Mouse (Mus musculus): ENCODE measurements around the gene Exoc7. TPM values are rescaled to one million over a fixed set of nuclear protein-coding genes. Genes with fewer than 3 reads are reported as not detected.

The Exoc7 gene
- total and polyA plus RNA-seq, 3 experiments = 45.4 to 526 (median 49.0) TPM

GRCm38 (mm10) chr11:116309601-116310000, 2.6 kb upstream of the Exoc7 start:
- peak overlapping the region in 1 of 2 experiments; percentile 33; a peak in 2 of 4 replicates for H3K4me3 ChIP-seq (ENCODE audit: control insufficient read depth in 1 of 2, insufficient read depth in 1 of 2, low read depth in 2 of 2, low read length in 2 of 2)
- H3K9me3 ChIP-seq (replicated peaks; ENCODE audit: insufficient read depth, low read length) = no peaks in the 10 kb centered on the region
- peaks cover 3% of the 10 kb centered on the region; the same call in 1 of the 2 replicates for H3K79me2 ChIP-seq (ENCODE audit: control insufficient read depth, insufficient read depth, low read length, poor library complexity)
- H3K36me3 ChIP-seq (ENCODE audit: control insufficient read depth in 1 of 2, insufficient read depth in 2 of 2, low read length in 2 of 2) = peaks cover 0 to 11% of the 10 kb centered on the region in 2 experiments; a peak in 2 of 4 replicates
- H3K9ac ChIP-seq (ENCODE audit: control insufficient read depth, low read depth, low read length, poor library complexity, severe bottlenecking) = peak overlapping the region; percentile 32
- peak overlapping the region; percentile 55 for H3K27ac ChIP-seq (ENCODE audit: control insufficient read depth, low read depth, low read length)
- peaks cover 9 to 16% of the 10 kb centered on the region in 2 experiments for H3K4me1 ChIP-seq (ENCODE audit: control insufficient read depth in 1 of 2, insufficient read depth in 2 of 2, low read length in 2 of 2)
- peak; percentile 79 for DNase-seq (ENCODE audit: low read depth, low spot score)
- no peaks in the 10 kb centered on the region for H3K27me3 ChIP-seq (ENCODE audit: control insufficient read depth in 1 of 2, insufficient read depth in 2 of 2, low read length in 2 of 2)
- TF ChIP-seq TBP (IDR thresholded peaks at IDR 0.05; ENCODE audit: low read depth, low read length) (no peak), MYC (IDR thresholded peaks at IDR 0.05; ENCODE audit: low read depth, low read length) (0 out of 2 replicates have a peak, but pooled peaks have one; percentile 21), CHD1 (IDR thresholded peaks at IDR 0.05; ENCODE audit: low read depth, low read length) (no peak), MAFK (IDR thresholded peaks at IDR 0.05; ENCODE audit: borderline replicate concordance, low read depth, low read length) (no peak), NRF1 (IDR thresholded peaks at IDR 0.05; ENCODE audit: insufficient read depth, low read depth, low read length, poor library complexity, severe bottlenecking) (no peak), POLR2A (IDR thresholded peaks at IDR 0.05; ENCODE audit: control insufficient read depth in 1 of 2, insufficient read depth in 1 of 2, low read depth in 1 of 2, low read length in 2 of 2, poor library complexity in 1 of 2) (no peak), RCOR1 (IDR thresholded peaks at IDR 0.05; ENCODE audit: low read depth, low read length) (no peak), SMC3 (IDR thresholded peaks at IDR 0.05; ENCODE audit: low read depth, low read length) (peak; percentile 3; the same call in 1 of the 2 replicates), TCF12 (IDR thresholded peaks at IDR 0.05; ENCODE audit: low read depth, low read length) (peak; percentile 30; the same call in 1 of the 2 replicates), MEF2A (IDR thresholded peaks at IDR 0.05; ENCODE audit: extremely low read depth, insufficient replicate concordance, low read depth, low read length, poor library complexity, severe bottlenecking) (no peak), CTCF (IDR thresholded peaks at IDR 0.05 in 2 of 3, conservative IDR thresholded peaks at IDR 0.05 in 1 of 3; ENCODE audit: control insufficient read depth in 1 of 3, insufficient read depth in 1 of 3, low read depth in 2 of 3, low read length in 3 of 3, poor library complexity in 1 of 3, severe bottlenecking in 1 of 3) (no peak), USF1 (IDR thresholded peaks at IDR 0.05; ENCODE audit: low read depth, low read length) (no peak), ZNF384 (IDR thresholded peaks at IDR 0.05; ENCODE audit: low read depth, low read length) (no peak), HCFC1 (IDR thresholded peaks at IDR 0.05; ENCODE audit: low read depth, low read length) (0 out of 2 replicates have a peak, but pooled peaks have one; percentile 14), ZMIZ1 (IDR thresholded peaks at IDR 0.05; ENCODE audit: low read depth, low read length) (no peak), CHD2 (IDR thresholded peaks at IDR 0.05; ENCODE audit: low read length) (no peak), MYB (IDR thresholded peaks at IDR 0.05; ENCODE audit: low read depth, low read length) (peak; percentile 59; the same call in 1 of the 2 replicates), TAL1 (IDR thresholded peaks at IDR 0.05; ENCODE audit: low read length) (peak; percentile 23; the same call in 1 of the 2 replicates), ZKSCAN1 (IDR thresholded peaks at IDR 0.05; ENCODE audit: low read depth, low read length) (no peak), POLR2AphosphoS2 (IDR thresholded peaks at IDR 0.05; ENCODE audit: low read length) (no peak), UBTF (IDR thresholded peaks at IDR 0.05; ENCODE audit: borderline replicate concordance, insufficient read depth, low read depth, low read length) (no peak), E2F4 (IDR thresholded peaks at IDR 0.05; ENCODE audit: borderline replicate concordance, low read depth, low read length) (no peak), USF2 (IDR thresholded peaks at IDR 0.05; ENCODE audit: borderline replicate concordance in 1 of 2, insufficient read depth in 1 of 2, low read depth in 1 of 2, low read length in 2 of 2) (no peak), BHLHE40 (IDR thresholded peaks at IDR 0.05; ENCODE audit: borderline replicate concordance, low read depth, low read length) (no peak), RAD21 (IDR thresholded peaks at IDR 0.05; ENCODE audit: low read depth, low read length) (no peak), GABPA (IDR thresholded peaks at IDR 0.05; ENCODE audit: low read depth, low read length) (no peak), NELFE (IDR thresholded peaks at IDR 0.05; ENCODE audit: low read depth, low read length) (no peak), JUND (IDR thresholded peaks at IDR 0.05; ENCODE audit: low read depth, low read length) (no peak), EP300 (IDR thresholded peaks at IDR 0.05; ENCODE audit: low read depth in 1 of 2, low read length in 2 of 2) (peak; percentile 47 to 59; a peak in 3 of 4 replicates), SIN3A (IDR thresholded peaks at IDR 0.05; ENCODE audit: low read length) (peak; percentile 70; the same call in 1 of the 2 replicates), ZC3H11A (IDR thresholded peaks at IDR 0.05; ENCODE audit: low read depth, low read length) (no peak), GATA1 (IDR thresholded peaks at IDR 0.05; ENCODE audit: low read depth, low read length) (peak; percentile 48; the same call in 1 of the 2 replicates), MXI1 (IDR thresholded peaks at IDR 0.05; ENCODE audit: low read depth, low read length) (no peak), ETS1 (IDR thresholded peaks at IDR 0.05; ENCODE audit: low read depth, low read length) (peak; percentile 58), MAZ (IDR thresholded peaks at IDR 0.05; ENCODE audit: low read depth, low read length) (peak; percentile 34; the same call in 1 of the 2 replicates), POLR2AphosphoS5 (IDR thresholded peaks at IDR 0.05; ENCODE audit: borderline replicate concordance, low read depth, low read length) (no peak), ELF1 (IDR thresholded peaks at IDR 0.05; ENCODE audit: low read depth, low read length) (peak; percentile 77)
